Mouse (Mus musculus) lung, postnatal 0 days (tissue): Measurements from ENCODE around the gene Hook2. TPM values are rescaled to one million over a fixed set of nuclear protein-coding genes. Genes with fewer than 3 reads are reported as not detected.
A peak's percentile ranks its signal among the peaks of the same experiment; 100 is the strongest.

Experiments used
- ATAC-seq: fragments of 200-750 bp; cut with Nextera tagmentation; 2 replicates; pipeline ENCODE4 v1.8.0; 2017; ENCODE audit warnings: moderate library complexity
- DNase-seq: peaks from one replicate; pipeline ENCODE4 v3.0.0-alpha.2; 2016; ENCODE audit warnings: low spot score
- H3K27ac ChIP-seq: fragments of 300-500 bp; sonication (generic); 2 replicates; pipeline ENCODE4 v1.5.1; 2014; ENCODE audit warnings: antibody characterized with exemption, mild to moderate bottlenecking, low read length, mixed read lengths
- H3K27me3 ChIP-seq: fragments of 300-500 bp; sonication (generic); replicated peaks from 2 replicates; pipeline ENCODE4 v1.6.1; 2014; ENCODE audit warnings: low read length, mixed read lengths; ENCODE audit not compliant: insufficient read depth
- H3K36me3 ChIP-seq: fragments of 300-500 bp; sonication (generic); 2 replicates; pipeline ENCODE4 v1.6.1; 2014; ENCODE audit warnings: low read length, mixed read lengths; ENCODE audit not compliant: insufficient read depth
- H3K4me1 ChIP-seq: fragments of 300-500 bp; sonication (generic); 2 replicates; pipeline ENCODE4 v1.6.1; 2014; ENCODE audit warnings: antibody characterized with exemption, low read depth, low read length, mixed read lengths; ENCODE audit not compliant: insufficient read depth
- H3K4me2 ChIP-seq: fragments of 300-500 bp; sonication (generic); replicated peaks from 2 replicates; pipeline ENCODE4 v1.6.1; 2014; ENCODE audit warnings: low read depth, mild to moderate bottlenecking, low read length, moderate library complexity, mixed read lengths
- H3K4me3 ChIP-seq: fragments of 300-500 bp; sonication (generic); 2 replicates; pipeline ENCODE4 v1.5.1; 2014; ENCODE audit warnings: low read depth, low read length
- H3K9ac ChIP-seq: fragments of 300-500 bp; sonication (generic); replicated peaks from 2 replicates; pipeline ENCODE4 v1.6.1; 2014; ENCODE audit warnings: low read depth, mild to moderate bottlenecking
- H3K9me3 ChIP-seq: fragments of 300-500 bp; sonication (generic); 2 replicates; pipeline ENCODE4 v1.6.1; 2016; ENCODE audit warnings: low read length, mixed read lengths
- CTCF ChIP-seq: IDR thresholded peaks from 2 replicates; pipeline ENCODE4 v1.5.1; 2016; ENCODE audit warnings: antibody characterized with exemption, mild to moderate bottlenecking
- EP300 ChIP-seq: IDR thresholded peaks from 2 replicates; pipeline ENCODE4 v1.6.1; 2016; ENCODE audit warnings: antibody characterized with exemption, mild to moderate bottlenecking, control low read depth
- WGBS: fragments of 180-500 bp; shearing (Covaris S2); extraction: QIAGEN DNeasy Blood & Tissue Kit; methylation state at CpG from one replicate; pipeline ENCODE4 v1.1.7; 2014; 5-methylcytosine and 5-hydroxymethylcytosine counted together
- polyA plus RNA-seq: library from polyadenylated mRNA; unstranded; fragments of >200 nt; fragmentation: Nextera tagmentation; extraction: Ambion mirVana; gene quantifications from 2 replicates; pipeline ENCODE4 v1.2.1, GENCODE M21; 2015

Gene Hook2
- polyA plus RNA-seq, 1 experiment from 2014 or later, result 19.2 TPM

GRCm38 (mm10) chr8:84990836-84991235 is 433 bp downstream of the Hook2 start:
- Histone ChIP-seq H3K9me3 (no peaks in the 10 kb centered on the region), H3K4me3 (peak overlapping the region; percentile 55), H3K36me3 (no peaks in the 10 kb centered on the region), H3K27me3 (no peaks in the 10 kb centered on the region), H3K4me2 (peak overlapping the region; percentile 92), H3K27ac (peak overlapping the region; percentile 96), H3K4me1 (peaks cover 14% of the 10 kb centered on the region), H3K9ac (peak overlapping the region; percentile 75; the same call in 1 of the 2 replicates)
- no peak for TF ChIP-seq EP300
- no peak for TF ChIP-seq CTCF
- WGBS, result 1% methylated on average over 15 of the region's 15 CpGs
- peak; percentile 95 for DNase-seq
- ATAC-seq, result peak; percentile 75

GRCm38 (mm10) chr8:84994375-84994774 is 4.0 kb downstream of the Hook2 start:
- Histone ChIP-seq H3K9ac (no peak overlapping the region), H3K4me1 (peaks cover 1% of the 10 kb centered on the region), H3K27me3 (no peaks in the 10 kb centered on the region), H3K4me2 (no peak overlapping the region), H3K9me3 (no peaks in the 10 kb centered on the region), H3K27ac (no peak overlapping the region), H3K4me3 (no peak overlapping the region), H3K36me3 (no peaks in the 10 kb centered on the region)
- DNase-seq, result no peak
- no peak for ATAC-seq
- 92% methylated on average over 9 of the region's 9 CpGs for WGBS
- TF ChIP-seq CTCF, result no peak
- TF ChIP-seq EP300, result no peak

GRCm38 (mm10) chr8:84995680-84996079 is 5.3 kb downstream of the Hook2 start:
- Histone ChIP-seq H3K9ac (no peak overlapping the region), H3K4me2 (no peak overlapping the region), H3K27me3 (no peaks in the 10 kb centered on the region), H3K4me3 (no peak overlapping the region), H3K36me3 (no peaks in the 10 kb centered on the region), H3K4me1 (no peaks in the 10 kb centered on the region; the same call in 1 of the 2 replicates), H3K27ac (no peak overlapping the region), H3K9me3 (no peaks in the 10 kb centered on the region)
- no peak for DNase-seq
- 45% methylated on average over 25 of the region's 25 CpGs for WGBS
- TF ChIP-seq CTCF (no peak), EP300 (no peak)
- ATAC-seq, result no peak

GRCm38 (mm10) chr8:84996978-84997377 is 6.6 kb downstream of the Hook2 start:
- 88% methylated on average over 5 of the region's 5 CpGs for WGBS
- Histone ChIP-seq H3K9ac (no peak overlapping the region), H3K4me2 (no peak overlapping the region), H3K9me3 (no peaks in the 10 kb centered on the region), H3K4me3 (no peak overlapping the region), H3K27ac (no peak overlapping the region), H3K36me3 (no peaks in the 10 kb centered on the region), H3K27me3 (no peaks in the 10 kb centered on the region), H3K4me1 (no peaks in the 10 kb centered on the region)
- DNase-seq, result no peak
- TF ChIP-seq CTCF, result no peak
- no peak for ATAC-seq

GRCm38 (mm10) chr8:84997649-84998295 is 7.4 kb downstream of the Hook2 start:
- H3K9me3 ChIP-seq, result no peaks in the 10 kb centered on the region
- H3K27me3 ChIP-seq, result no peaks in the 10 kb centered on the region
- DNase-seq (peak; percentile 92), ATAC-seq (peak; percentile 89)
- H3K36me3 ChIP-seq, result no peaks in the 10 kb centered on the region
- WGBS, result 10% methylated on average over 19 of the region's 19 CpGs
- H3K4me2 ChIP-seq, result no peak overlapping the region
- no peak overlapping the region for H3K4me3 ChIP-seq
- peak; percentile 99 for TF ChIP-seq CTCF
- no peak for TF ChIP-seq EP300
- no peak overlapping the region for H3K27ac ChIP-seq
- H3K9ac ChIP-seq, result no peak overlapping the region
- no peaks in the 10 kb centered on the region for H3K4me1 ChIP-seq

- ATAC-seq (peak; percentile 50), DNase-seq (peak; percentile 44)
- Histone ChIP-seq H3K4me1 (no peaks in the 10 kb centered on the region), H3K9me3 (no peaks in the 10 kb centered on the region), H3K4me2 (no peak overlapping the region), H3K36me3 (no peaks in the 10 kb centered on the region), H3K27me3 (peaks cover 27% of the 10 kb centered on the region), H3K9ac (no peak overlapping the region), H3K27ac (no peak overlapping the region), H3K4me3 (no peak overlapping the region)
- WGBS, result 10% methylated on average over 23 of the region's 25 CpGs
- TF ChIP-seq CTCF, result peak; percentile 67
- TF ChIP-seq EP300, result no peak
Observed at GRCm38 (mm10) chr8:85007686-85008085, 17.3 kb downstream of the Hook2 start.
